Mouse (Mus musculus): ENCODE results near the gene Cpa4.

- no peak for TF ChIP-seq MAFK (IDR thresholded peaks at IDR 0.05; ENCODE audit: insufficient replicate concordance, low read length)
- TF ChIP-seq MXI1 (IDR thresholded peaks at IDR 0.05; ENCODE audit: low read depth, low read length), result no peak
- TF ChIP-seq RAD21 (IDR thresholded peaks at IDR 0.05; ENCODE audit: low read depth, low read length), result no peak
- no peak for TF ChIP-seq KAT2A (IDR thresholded peaks at IDR 0.05; ENCODE audit: insufficient replicate concordance, low read length)
- no peak for TF ChIP-seq CTCF (conservative IDR thresholded peaks at IDR 0.05 in 1 of 2, IDR thresholded peaks at IDR 0.05 in 1 of 2; ENCODE audit: low read depth in 2 of 2, low read length in 2 of 2)
- TF ChIP-seq ZNF384 (IDR thresholded peaks at IDR 0.05; ENCODE audit: low read depth, low read length), result no peak
- TF ChIP-seq POLR2A (IDR thresholded peaks at IDR 0.05; ENCODE audit: low read depth, low read length), result no peak
- no peak for TF ChIP-seq SMC3 (IDR thresholded peaks at IDR 0.05; ENCODE audit: low read depth, low read length)
- TF ChIP-seq TBP (conservative IDR thresholded peaks at IDR 0.05; ENCODE audit: low read depth, low read length), result no peak
- no peak for TF ChIP-seq ETS1 (conservative IDR thresholded peaks at IDR 0.05; ENCODE audit: low read depth, low read length)
Observed at GRCm38 (mm10) chr6:30611212-30611611, 43.0 kb downstream of the Cpa4 start.
